Mouse (Mus musculus) testis, adult 2 months (tissue): ENCODE data around the gene Cxcr5. TPM values are rescaled to one million over a fixed set of nuclear protein-coding genes. Genes with fewer than 3 reads are reported as not detected.

Experiments used
- H3K27ac ChIP-seq: fragments of 200-500 bp; 2 replicates; pipeline ENCODE4 v1.5.1; 2012; ENCODE audit warnings: low read depth, low read length; ENCODE audit not compliant: control insufficient read depth, insufficient read depth
- H3K27me3 ChIP-seq: fragments of 200-500 bp; 2 replicates; pipeline ENCODE4 v1.6.1; 2012; ENCODE audit warnings: mild to moderate bottlenecking, low read length, moderate library complexity; ENCODE audit not compliant: control insufficient read depth, insufficient read depth
- H3K36me3 ChIP-seq: fragments of 200-500 bp; 2 replicates; pipeline ENCODE4 v1.6.1; 2012; ENCODE audit warnings: mild to moderate bottlenecking, low read length; ENCODE audit not compliant: control insufficient read depth, insufficient read depth
- H3K4me1 ChIP-seq: fragments of 200-500 bp; 2 replicates; pipeline ENCODE4 v1.6.1; 2012; ENCODE audit warnings: low read length; ENCODE audit not compliant: control insufficient read depth, insufficient read depth
- H3K4me3 ChIP-seq: fragments of 200-500 bp; 2 replicates; pipeline ENCODE4 v1.5.1; 2012; ENCODE audit warnings: low read depth, mild to moderate bottlenecking, low read length, moderate library complexity, mixed read lengths; ENCODE audit not compliant: control insufficient read depth
- CTCF ChIP-seq: fragments of 200-500 bp; IDR thresholded peaks from 2 replicates; pipeline ENCODE4 v1.5.1; 2012; ENCODE audit warnings: low read depth, mild to moderate bottlenecking, inconsistent platforms, low read length, moderate library complexity; ENCODE audit not compliant: control insufficient read depth, insufficient read depth, insufficient replicate concordance
- POLR2A ChIP-seq: fragments of 200-500 bp; IDR thresholded peaks from 2 replicates; pipeline ENCODE4 v1.6.1; 2012; ENCODE audit warnings: low read depth, mild to moderate bottlenecking, inconsistent platforms, low read length, moderate library complexity; ENCODE audit not compliant: control insufficient read depth
- polyA plus RNA-seq: library from polyadenylated mRNA; depleted of rRNA; stranded (reverse); fragments of >200 nt; gene quantifications from 2 replicates; pipeline ENCODE4 v1.2.3, GENCODE M21; 2012

Cxcr5 gene
- polyA plus RNA-seq, 1 experiment = 11.2 TPM

- no peaks in the 10 kb centered on the region for H3K36me3 ChIP-seq
- no peak overlapping the region for H3K4me3 ChIP-seq
- TF ChIP-seq CTCF (no peak), POLR2A (no peak)
- no peaks in the 10 kb centered on the region for H3K27me3 ChIP-seq
- H3K4me1 ChIP-seq = no peaks in the 10 kb centered on the region
- no peak overlapping the region for H3K27ac ChIP-seq
Observed at GRCm38 (mm10) chr9:44575095-44575494, 13.4 kb upstream of the Cxcr5 start.

GRCm38 (mm10) chr9:44573306-44573705 is 11.6 kb upstream of the Cxcr5 start:
- no peak for TF ChIP-seq CTCF
- TF ChIP-seq POLR2A = no peak
- no peaks in the 10 kb centered on the region for H3K36me3 ChIP-seq

GRCm38 (mm10) chr9:44570939-44571382 is 9.3 kb upstream of the Cxcr5 start:
- Histone ChIP-seq H3K4me3 (no peak overlapping the region), H3K27me3 (no peaks in the 10 kb centered on the region), H3K36me3 (no peaks in the 10 kb centered on the region), H3K4me1 (no peaks in the 10 kb centered on the region), H3K27ac (no peak overlapping the region)
- TF ChIP-seq POLR2A (no peak), CTCF (no peak)

More at GRCm38 (mm10) chr9:44573306-44573705, 11.6 kb upstream of the Cxcr5 start:
- Histone ChIP-seq H3K27ac (no peak overlapping the region), H3K27me3 (no peaks in the 10 kb centered on the region), H3K4me1 (no peaks in the 10 kb centered on the region), H3K4me3 (no peak overlapping the region)

DNA sequence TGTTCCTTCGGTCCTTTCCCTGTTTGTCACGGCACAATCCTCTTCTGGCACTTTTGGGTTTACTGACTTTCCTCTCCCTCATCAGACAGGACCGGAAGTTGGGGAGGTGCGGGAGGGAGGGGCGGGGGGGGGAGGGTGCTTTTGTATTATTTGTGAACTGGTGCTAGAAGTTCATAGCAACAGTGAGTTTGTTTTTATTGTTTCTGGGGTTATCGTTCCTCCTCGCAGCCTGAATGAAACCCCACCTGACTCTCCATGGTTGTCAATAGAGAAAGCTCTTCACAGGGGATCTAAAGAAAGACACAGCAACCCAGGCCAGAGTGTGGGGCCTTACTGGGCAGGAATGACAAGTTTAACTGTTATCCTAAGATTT is 6.4 kb upstream of the Cxcr5 start:
- H3K36me3 ChIP-seq = no peaks in the 10 kb centered on the region
- H3K27ac ChIP-seq = no peak overlapping the region
- H3K27me3 ChIP-seq = no peaks in the 10 kb centered on the region
- no peak overlapping the region for H3K4me3 ChIP-seq
- TF ChIP-seq CTCF = no peak
- TF ChIP-seq POLR2A = no peak
- H3K4me1 ChIP-seq = peaks cover under 1% of the 10 kb centered on the region

DNA sequence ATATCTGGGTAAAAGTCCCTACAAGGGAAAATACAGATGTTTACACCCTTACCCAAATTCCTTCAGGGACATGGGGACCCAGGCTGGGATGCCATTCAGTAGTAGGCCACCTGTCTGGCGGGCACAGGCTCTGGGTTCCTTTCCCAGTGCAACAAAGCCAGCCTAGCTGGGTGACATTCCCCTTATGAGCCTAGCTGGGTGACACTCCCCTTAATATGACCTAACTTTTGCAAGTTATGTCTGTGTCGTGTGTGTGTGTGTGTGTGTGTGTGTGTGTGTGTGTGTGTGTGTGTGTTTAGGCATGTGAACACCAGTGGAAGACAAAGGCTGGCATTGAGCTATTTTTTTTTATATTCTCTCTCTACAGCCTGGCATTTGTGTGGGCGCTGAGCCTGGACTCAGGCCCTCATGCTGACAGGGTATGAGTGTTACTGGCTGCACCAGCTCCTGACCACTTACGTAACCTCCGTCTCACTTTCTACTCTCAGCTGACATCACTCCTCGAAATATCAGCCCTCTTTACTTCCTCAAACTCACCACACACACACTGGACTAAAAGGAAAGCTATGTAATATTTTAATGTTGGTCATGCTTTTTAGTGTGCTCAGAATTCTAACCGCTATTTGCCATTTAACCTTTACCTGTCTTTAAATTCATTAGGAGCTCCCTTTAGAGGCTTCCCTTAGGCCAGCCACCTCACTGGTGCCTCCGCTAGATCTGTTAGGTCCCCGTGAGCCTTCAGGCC is 5.8 kb upstream of the Cxcr5 start:
- no peak for TF ChIP-seq POLR2A
- no peak for TF ChIP-seq CTCF
- H3K27ac ChIP-seq = no peak overlapping the region

GRCm38 (mm10) chr9:44565367-44565766 is 3.7 kb upstream of the Cxcr5 start:
- H3K4me3 ChIP-seq = no peak overlapping the region
- H3K4me1 ChIP-seq = peaks cover 6% of the 10 kb centered on the region
- H3K27me3 ChIP-seq = no peaks in the 10 kb centered on the region
- H3K27ac ChIP-seq = no peak overlapping the region
- no peak for TF ChIP-seq POLR2A
- TF ChIP-seq CTCF = no peak
- H3K36me3 ChIP-seq = no peaks in the 10 kb centered on the region

More for the DNA sequence above, 5.8 kb upstream of the Cxcr5 start:
- no peaks in the 10 kb centered on the region for H3K36me3 ChIP-seq
- H3K4me3 ChIP-seq = no peak overlapping the region
- H3K4me1 ChIP-seq = peaks cover 6% of the 10 kb centered on the region
- no peaks in the 10 kb centered on the region for H3K27me3 ChIP-seq

DNA sequence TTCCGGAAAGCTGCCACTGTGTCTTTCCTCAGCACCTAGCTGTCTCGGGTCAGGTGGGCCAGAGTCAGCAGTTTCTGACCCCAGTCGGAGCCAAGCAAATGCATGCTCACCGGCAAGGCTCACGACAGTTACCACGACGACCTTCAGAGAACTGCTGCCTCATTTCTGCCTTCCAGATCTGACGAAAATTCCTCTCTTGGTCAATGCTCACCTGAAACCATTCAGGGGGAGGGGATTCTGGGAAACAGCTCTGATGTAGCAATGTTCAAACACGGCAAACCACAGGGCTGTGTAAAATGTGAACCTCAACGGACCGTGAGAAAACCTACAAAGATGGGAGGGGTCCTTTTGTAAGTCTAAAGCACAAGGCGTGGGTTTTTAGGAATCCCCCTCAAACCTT is 1.3 kb upstream of the Cxcr5 start:
- Histone ChIP-seq H3K4me1 (peaks cover 6% of the 10 kb centered on the region), H3K27me3 (no peaks in the 10 kb centered on the region), H3K27ac (no peak overlapping the region), H3K4me3 (peak overlapping the region; percentile 11; the same call in 1 of the 2 replicates), H3K36me3 (no peaks in the 10 kb centered on the region)
- TF ChIP-seq CTCF (no peak), POLR2A (no peak)

GRCm38 (mm10) chr9:44552161-44552560 is 9.5 kb downstream of the Cxcr5 start:
- Histone ChIP-seq H3K4me1 (no peaks in the 10 kb centered on the region), H3K27ac (no peak overlapping the region), H3K36me3 (no peaks in the 10 kb centered on the region), H3K27me3 (no peaks in the 10 kb centered on the region), H3K4me3 (no peak overlapping the region)
- TF ChIP-seq CTCF = no peak
- no peak for TF ChIP-seq POLR2A
